Mouse (Mus musculus) liver, adult 2 months (tissue): Measurements from ENCODE around the gene Slc48a1. TPM values are rescaled to one million over a fixed set of nuclear protein-coding genes. Genes with fewer than 3 reads are reported as not detected.

Source experiments
- DNase-seq: peaks from one replicate; pipeline ENCODE4 v3.0.0-alpha.2; 2011; ENCODE audit warnings: low read depth, low spot score; ENCODE audit errors: extremely low read depth
- H3K27ac ChIP-seq: fragments of 200-500 bp; replicated peaks from 2 replicates; pipeline ENCODE4 v1.5.1; 2012; ENCODE audit warnings: low read depth, mild to moderate bottlenecking, control low read depth, inconsistent platforms, low read length; ENCODE audit not compliant: insufficient read depth
- H3K27me3 ChIP-seq: fragments of 200-500 bp; 2 replicates; pipeline ENCODE4 v1.6.1; 2012; ENCODE audit warnings: mild to moderate bottlenecking, moderate library complexity, low read length, inconsistent platforms; ENCODE audit not compliant: control insufficient read depth, insufficient read depth
- H3K36me3 ChIP-seq: fragments of 200-500 bp; 2 replicates; pipeline ENCODE4 v1.6.1; 2012; ENCODE audit warnings: low read length, inconsistent platforms; ENCODE audit not compliant: control insufficient read depth, insufficient read depth
- H3K4me1 ChIP-seq: fragments of 200-500 bp; 2 replicates; pipeline ENCODE4 v1.6.1; 2011; ENCODE audit warnings: low read length; ENCODE audit not compliant: control insufficient read depth, insufficient read depth
- H3K4me3 ChIP-seq: fragments of 200-500 bp; 2 replicates; pipeline ENCODE4 v1.5.1; 2011; ENCODE audit warnings: low read depth, mild to moderate bottlenecking, control low read depth, low read length, moderate library complexity; ENCODE audit not compliant: insufficient read depth
- H3K79me2 ChIP-seq: fragments of 200-500 bp; 2 replicates; pipeline ENCODE4 v1.6.1; 2012; ENCODE audit warnings: inconsistent platforms, mild to moderate bottlenecking, low read length, moderate library complexity; ENCODE audit not compliant: control insufficient read depth, insufficient read depth
- H3K9ac ChIP-seq: fragments of 200-500 bp; 2 replicates; pipeline ENCODE4 v1.6.1; 2012; ENCODE audit warnings: low read depth, mild to moderate bottlenecking, control low read depth, inconsistent platforms, low read length
- CTCF ChIP-seq: fragments of 200-500 bp; IDR thresholded peaks from 2 replicates; pipeline ENCODE4 v1.5.1; 2011; ENCODE audit warnings: low read depth, low read length, control low read depth
- POLR2A ChIP-seq: fragments of 200-500 bp; IDR thresholded peaks from 2 replicates; pipeline ENCODE4 v1.6.1; 2011; ENCODE audit warnings: low read length, control low read depth; ENCODE audit not compliant: insufficient read depth; ENCODE audit errors: extremely low read depth
- WGBS: fragments of 180-500 bp; shearing (Covaris S2); methylation state at CpG from one replicate; pipeline ENCODE4 v1.1.7; 2018; 5-methylcytosine and 5-hydroxymethylcytosine counted together
- polyA plus RNA-seq: library from polyadenylated mRNA; depleted of rRNA; stranded (reverse); fragments of >200 nt; gene quantifications from 2 replicates; pipeline ENCODE4 v1.2.3, GENCODE M21; 2012
- total RNA-seq: library from RNA; depleted of rRNA; stranded (reverse); fragments of >200 nt; gene quantifications from 2 replicates; pipeline ENCODE4 v1.2.3, GENCODE M21; 2014

Slc48a1 gene
- total and polyA plus RNA-seq, 2 experiments, result 15.2 to 54.9 TPM

GRCm38 (mm10) chr15:97744930-97745329 is 33.4 kb upstream of the Slc48a1 start:
- no peaks in the 10 kb centered on the region for H3K4me1 ChIP-seq
- H3K27me3 ChIP-seq, result no peaks in the 10 kb centered on the region
- WGBS, result 90% methylated on average over 10 of the region's 10 CpGs
- no peak overlapping the region for H3K4me3 ChIP-seq
- TF ChIP-seq CTCF (no peak), POLR2A (no peak)
- no peak for DNase-seq
- no peak overlapping the region for H3K9ac ChIP-seq
- no peak overlapping the region for H3K27ac ChIP-seq
- H3K79me2 ChIP-seq, result no peaks in the 10 kb centered on the region
- no peaks in the 10 kb centered on the region for H3K36me3 ChIP-seq

- no peaks in the 10 kb centered on the region for H3K4me1 ChIP-seq
These were observed 33.0 kb upstream of the Slc48a1 start for GRCm38 (mm10) chr15:97745331-97745730.

GRCm38 (mm10) chr15:97746278-97746677 is 32.0 kb upstream of the Slc48a1 start:
- Histone ChIP-seq H3K36me3 (no peaks in the 10 kb centered on the region), H3K4me1 (no peaks in the 10 kb centered on the region), H3K79me2 (no peaks in the 10 kb centered on the region), H3K27ac (no peak overlapping the region), H3K9ac (no peak overlapping the region), H3K27me3 (no peaks in the 10 kb centered on the region), H3K4me3 (no peak overlapping the region)
- no peak for DNase-seq
- TF ChIP-seq POLR2A, result no peak
- 90% methylated on average over 10 of the region's 10 CpGs for WGBS

More at GRCm38 (mm10) chr15:97745331-97745730, 33.0 kb upstream of the Slc48a1 start:
- Histone ChIP-seq H3K36me3 (no peaks in the 10 kb centered on the region), H3K79me2 (no peaks in the 10 kb centered on the region), H3K27ac (no peak overlapping the region), H3K27me3 (no peaks in the 10 kb centered on the region), H3K4me3 (no peak overlapping the region), H3K9ac (no peak overlapping the region)
- no peak for TF ChIP-seq CTCF
- TF ChIP-seq POLR2A, result no peak
- DNase-seq, result peak; percentile 72
- 31% methylated on average over 10 of the region's 10 CpGs for WGBS

GRCm38 (mm10) chr15:97746748-97747147 is 31.6 kb upstream of the Slc48a1 start:
- Histone ChIP-seq H3K9ac (no peak overlapping the region), H3K36me3 (no peaks in the 10 kb centered on the region), H3K27ac (no peak overlapping the region), H3K4me3 (no peak overlapping the region), H3K79me2 (no peaks in the 10 kb centered on the region), H3K4me1 (no peaks in the 10 kb centered on the region), H3K27me3 (no peaks in the 10 kb centered on the region)
- WGBS, result 94% methylated on average over 24 of the region's 24 CpGs
- DNase-seq, result no peak
- no peak for TF ChIP-seq CTCF
- TF ChIP-seq POLR2A, result no peak

- H3K36me3 ChIP-seq, result no peaks in the 10 kb centered on the region
- no peaks in the 10 kb centered on the region for H3K4me1 ChIP-seq
- H3K9ac ChIP-seq, result no peak overlapping the region
- DNase-seq, result no peak
- WGBS, result 85% methylated on average over 4 of the region's 4 CpGs
- H3K4me3 ChIP-seq, result no peak overlapping the region
- TF ChIP-seq POLR2A (no peak), CTCF (no peak)
- no peaks in the 10 kb centered on the region for H3K27me3 ChIP-seq
- H3K79me2 ChIP-seq, result no peaks in the 10 kb centered on the region
- H3K27ac ChIP-seq, result no peak overlapping the region
These were observed 30.8 kb upstream of the Slc48a1 start for GRCm38 (mm10) chr15:97747486-97747885.

- no peaks in the 10 kb centered on the region for H3K4me1 ChIP-seq
- H3K27ac ChIP-seq, result no peak overlapping the region
- H3K4me3 ChIP-seq, result no peak overlapping the region
- no peak overlapping the region for H3K9ac ChIP-seq
- H3K79me2 ChIP-seq, result no peaks in the 10 kb centered on the region
- DNase-seq, result no peak
- H3K27me3 ChIP-seq, result no peaks in the 10 kb centered on the region
- WGBS, result 79% methylated on average over 10 of the region's 10 CpGs
- H3K36me3 ChIP-seq, result no peaks in the 10 kb centered on the region
- no peak for TF ChIP-seq POLR2A
- no peak for TF ChIP-seq CTCF
These were observed 30.0 kb upstream of the Slc48a1 start for GRCm38 (mm10) chr15:97748309-97748708.
